Mouse (Mus musculus) MEL (cell line): ENCODE data around the gene Grap. TPM values are rescaled to one million over a fixed set of nuclear protein-coding genes. Genes with fewer than 3 reads are reported as not detected.

Experiments used
- DNase-seq: peaks from one replicate; pipeline ENCODE4 v3.0.0; 2011; ENCODE audit warnings: low read depth, low spot score
- H3K27ac ChIP-seq: 2 replicates; pipeline ENCODE4 v1.5.1; 2012; ENCODE audit warnings: low read depth, mild to moderate bottlenecking, control low read depth, low read length, moderate library complexity; ENCODE audit not compliant: control insufficient read depth
- H3K27me3 ChIP-seq, 2 experiments: fragments of 150-350 bp in 1 of 2; sonication (generic) in 1 of 2; 2 replicates each; pipeline ENCODE4 v1.6.1; 2012; ENCODE audit warnings: low read length in 2 of 2, mild to moderate bottlenecking in 2 of 2, improper control_type of control experiment in 1 of 2, moderate library complexity in 1 of 2; ENCODE audit not compliant: insufficient read depth in 2 of 2, control insufficient read depth in 1 of 2
- H3K36me3 ChIP-seq, 2 experiments: 2 replicates each; pipeline ENCODE4 v1.6.1; 2012 to 2014; ENCODE audit warnings: low read length in 2 of 2, improper control_type of control experiment in 1 of 2, inconsistent platforms in 1 of 2, mild to moderate bottlenecking in 1 of 2; ENCODE audit not compliant: insufficient read depth in 2 of 2, control insufficient read depth in 1 of 2
- H3K4me1 ChIP-seq, 2 experiments: fragments of 150-350 bp in 1 of 2; sonication (generic) in 1 of 2; 2 replicates each; pipeline ENCODE4 v1.6.1; 2012; ENCODE audit warnings: low read length in 2 of 2, improper control_type of control experiment in 1 of 2, mild to moderate bottlenecking in 1 of 2; ENCODE audit not compliant: insufficient read depth in 2 of 2, control insufficient read depth in 1 of 2
- H3K4me3 ChIP-seq, 2 experiments: fragments of 150-350 bp in 1 of 2; sonication (generic) in 1 of 2; 2 replicates each; pipeline ENCODE4 v1.5.1; 2012; ENCODE audit warnings: low read depth in 2 of 2, low read length in 2 of 2, mild to moderate bottlenecking in 2 of 2, moderate library complexity in 2 of 2, control low read depth in 1 of 2, improper control_type of control experiment in 1 of 2; ENCODE audit not compliant: control insufficient read depth in 1 of 2, insufficient read depth in 1 of 2
- H3K79me2 ChIP-seq: 2 replicates; pipeline ENCODE4 v1.6.1; 2012; ENCODE audit warnings: mild to moderate bottlenecking, low read length, moderate library complexity; ENCODE audit not compliant: control insufficient read depth, poor library complexity, insufficient read depth
- H3K9ac ChIP-seq: 2 replicates; pipeline ENCODE4 v1.6.1; 2012; ENCODE audit warnings: low read depth, mild to moderate bottlenecking, control low read depth, low read length, moderate library complexity; ENCODE audit not compliant: control insufficient read depth, poor library complexity, severe bottlenecking
- H3K9me3 ChIP-seq: fragments of 150-350 bp; sonication (generic); replicated peaks from 2 replicates; pipeline ENCODE4 v1.6.1; 2012; ENCODE audit warnings: mild to moderate bottlenecking, low read length, improper control_type of control experiment, moderate library complexity; ENCODE audit not compliant: insufficient read depth
- CHD1 ChIP-seq: IDR thresholded peaks from 2 replicates; pipeline ENCODE4 v1.6.1; 2012; ENCODE audit warnings: low read depth, mild to moderate bottlenecking, inconsistent platforms, low read length, improper control_type of control experiment
- CHD2 ChIP-seq: IDR thresholded peaks from 2 replicates; pipeline ENCODE4 v1.6.1; 2011; ENCODE audit warnings: low read length, improper control_type of control experiment
- EP300 ChIP-seq, 2 experiments: IDR thresholded peaks; 2 replicates each; pipeline ENCODE4 v1.6.1; 2011; ENCODE audit warnings: improper control_type of control experiment in 2 of 2, low read length in 2 of 2, low read depth in 1 of 2, mild to moderate bottlenecking in 1 of 2
- ETS1 ChIP-seq: IDR thresholded peaks from 2 replicates; pipeline ENCODE4 v1.6.1; 2012; ENCODE audit warnings: low read depth, mild to moderate bottlenecking, inconsistent platforms, low read length, improper control_type of control experiment, moderate library complexity
- GATA1 ChIP-seq: IDR thresholded peaks from 2 replicates; pipeline ENCODE4 v1.6.1; 2011; ENCODE audit warnings: low read depth, low read length, improper control_type of control experiment
- KAT2A ChIP-seq: conservative IDR thresholded peaks from 2 replicates; pipeline ENCODE4 v1.6.1; 2012; ENCODE audit warnings: low read depth, low read length, improper control_type of control experiment, inconsistent platforms
- MXI1 ChIP-seq: IDR thresholded peaks from 2 replicates; pipeline ENCODE4 v1.6.1; 2011; ENCODE audit warnings: mild to moderate bottlenecking, low read depth, low read length, improper control_type of control experiment
- RCOR1 ChIP-seq: IDR thresholded peaks from 2 replicates; pipeline ENCODE4 v1.6.1; 2012; ENCODE audit warnings: low read depth, mild to moderate bottlenecking, inconsistent platforms, low read length, improper control_type of control experiment
- SIN3A ChIP-seq: IDR thresholded peaks from 2 replicates; pipeline ENCODE4 v1.6.1; 2012; ENCODE audit warnings: low read length, improper control_type of control experiment, inconsistent platforms
- TAL1 ChIP-seq: IDR thresholded peaks from 2 replicates; pipeline ENCODE4 v1.6.1; 2012; ENCODE audit warnings: mild to moderate bottlenecking, inconsistent platforms, low read length, moderate library complexity, mixed read lengths
- TCF12 ChIP-seq: IDR thresholded peaks from 2 replicates; pipeline ENCODE4 v1.6.1; 2014; ENCODE audit warnings: low read depth, mild to moderate bottlenecking, inconsistent platforms, low read length, improper control_type of control experiment, moderate library complexity
- USF1 ChIP-seq: IDR thresholded peaks from 2 replicates; pipeline ENCODE4 v1.6.1; 2014; ENCODE audit warnings: low read depth, mild to moderate bottlenecking, inconsistent platforms, low read length, improper control_type of control experiment, moderate library complexity
- USF2 ChIP-seq, 2 experiments: IDR thresholded peaks; 2 replicates each; pipeline ENCODE4 v1.6.1; 2011 to 2012; ENCODE audit warnings: improper control_type of control experiment in 2 of 2, low read length in 2 of 2, borderline replicate concordance in 1 of 2, inconsistent platforms in 1 of 2, low read depth in 1 of 2, mild to moderate bottlenecking in 1 of 2; ENCODE audit not compliant: insufficient read depth in 1 of 2
- ZC3H11A ChIP-seq: IDR thresholded peaks from 2 replicates; pipeline ENCODE4 v1.6.1; 2012; ENCODE audit warnings: low read depth, mild to moderate bottlenecking, inconsistent platforms, low read length, improper control_type of control experiment
- ZKSCAN1 ChIP-seq: IDR thresholded peaks from 2 replicates; pipeline ENCODE4 v1.6.1; 2012; ENCODE audit warnings: low read depth, mild to moderate bottlenecking, inconsistent platforms, low read length, improper control_type of control experiment, moderate library complexity
- ZMIZ1 ChIP-seq: IDR thresholded peaks from 2 replicates; pipeline ENCODE4 v1.6.1; 2012; ENCODE audit warnings: low read depth, mild to moderate bottlenecking, inconsistent platforms, low read length, improper control_type of control experiment, moderate library complexity
- polyA plus RNA-seq, 2 experiments: library from polyadenylated mRNA; stranded (reverse) in 1 of 2; unstranded in 1 of 2; fragments of >175 nt in 1 of 2; fragments of >200 nt in 1 of 2; gene quantifications; 2 replicates each; pipeline versions ENCODE4 v1.2.1 to v1.2.4; 2012; ENCODE audit warnings: low replicate concordance in 2 of 2, low read depth in 1 of 2; ENCODE audit not compliant: insufficient read length in 2 of 2, insufficient read depth in 1 of 2, missing spikeins in 1 of 2
- total RNA-seq: library from RNA; depleted of rRNA; stranded (reverse); fragments of 300-350 nt; gene quantifications from 2 replicates; pipeline ENCODE4 v1.2.3, GENCODE M21; 2012

The Grap gene
- total and polyA plus RNA-seq, 3 experiments, result 1.8 to 2.3 TPM; not detected in 1

DNA sequence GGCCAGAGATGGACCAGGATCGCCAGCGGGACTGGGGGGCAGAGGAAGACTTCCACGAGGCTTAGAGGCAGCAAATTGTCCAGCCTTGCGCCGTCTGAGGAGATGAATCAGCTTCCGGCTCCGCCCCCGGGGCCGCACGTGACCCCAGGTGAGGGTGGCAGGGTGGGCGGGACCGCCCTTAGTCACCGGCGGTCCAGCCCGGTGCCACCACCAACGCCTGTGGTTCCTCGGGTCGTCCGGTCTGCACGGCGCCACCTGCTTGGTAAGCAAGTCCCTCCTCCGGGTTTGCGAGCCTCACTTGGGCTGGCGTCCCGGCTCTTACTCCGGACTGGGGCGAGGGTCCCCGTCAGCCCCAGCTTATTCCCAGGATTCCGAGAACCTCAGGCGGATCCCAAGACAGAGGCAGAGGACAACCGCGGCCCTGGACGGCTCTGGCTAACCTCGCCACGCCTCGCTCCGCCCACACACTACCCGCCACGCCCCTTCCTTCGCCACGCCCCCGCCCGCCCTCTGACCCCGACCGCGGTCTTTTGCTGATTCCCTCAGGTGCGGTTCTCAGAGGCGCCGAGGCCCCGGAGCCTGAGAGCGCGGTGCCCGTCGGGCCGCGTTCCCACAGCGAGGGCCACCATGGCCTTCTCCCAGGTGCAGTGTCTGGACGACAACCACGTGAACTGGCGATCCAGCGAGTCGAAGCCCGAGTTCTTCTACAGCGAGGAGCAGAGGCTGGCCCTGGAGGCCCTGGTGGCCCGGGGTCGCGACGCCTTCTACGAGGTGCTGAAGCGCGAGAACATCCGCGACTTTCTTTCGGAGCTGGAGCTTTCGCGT is 31.1 kb downstream of the Grap start, which contains the start of gene Fam83g (continued):
- TF ChIP-seq TCF12, result no peak
- TF ChIP-seq, all 39 proteins: peak for 14

DNA sequence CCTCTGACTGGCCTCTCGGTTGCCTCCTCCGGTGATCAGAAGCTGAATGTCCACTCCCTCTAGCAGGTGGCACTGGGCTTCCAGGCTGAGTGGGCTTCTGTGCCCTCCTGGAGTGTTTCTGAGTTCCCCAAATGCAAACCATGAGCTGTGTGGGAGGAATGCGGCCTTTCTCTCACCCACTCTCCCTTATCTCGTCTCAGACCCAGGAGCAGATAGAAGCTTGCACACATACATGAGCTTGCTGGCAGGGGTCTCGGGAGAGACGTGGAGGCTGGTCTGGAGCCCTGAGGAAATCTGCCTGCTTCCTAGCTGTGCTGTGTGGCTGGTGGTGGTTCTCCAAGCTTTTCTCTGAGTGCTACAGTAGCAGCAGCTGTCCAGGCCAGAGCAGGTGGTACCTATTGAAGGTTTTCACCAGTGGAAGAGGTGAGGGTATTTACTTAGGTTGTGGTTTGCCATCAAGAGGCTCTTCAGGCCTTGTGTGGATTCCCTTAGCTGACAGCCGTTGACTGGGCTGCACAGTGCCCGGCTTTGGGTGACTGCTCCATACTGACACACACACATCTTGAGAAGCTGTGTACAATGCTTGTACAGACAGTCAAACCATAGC is 32.2 kb downstream of the Grap start:
- peak; percentile 60 for DNase-seq
- H3K9ac ChIP-seq, result peak overlapping the region; percentile 85
- TF ChIP-seq SIN3A (peak; percentile 28; the same call in 1 of the 2 replicates), GATA1 (peak; percentile 68), EP300 (IDR thresholded peaks at IDR 0.05; ENCODE audit: low read depth in 1 of 2, low read length in 2 of 2) (peak; percentile 37 to 48; a peak in 1 of 4 replicates), MXI1 (0 out of 2 replicates have a peak, but pooled peaks have one; percentile 7), CHD1 (no peak), RCOR1 (no peak)
- no peaks in the 10 kb centered on the region for H3K9me3 ChIP-seq
- peaks cover 7% of the 10 kb centered on the region for H3K79me2 ChIP-seq
- no peak overlapping the region for H3K27ac ChIP-seq
- H3K36me3 ChIP-seq, result peaks cover 0 to 8% of the 10 kb centered on the region in 2 experiments; a peak in 2 of 4 replicates
- no peaks in the 10 kb centered on the region for H3K27me3 ChIP-seq
- peaks cover 5 to 28% of the 10 kb centered on the region in 2 experiments; a peak in 3 of 4 replicates for H3K4me1 ChIP-seq
- peak overlapping the region; percentile 85 to 95 for H3K4me3 ChIP-seq

DNA sequence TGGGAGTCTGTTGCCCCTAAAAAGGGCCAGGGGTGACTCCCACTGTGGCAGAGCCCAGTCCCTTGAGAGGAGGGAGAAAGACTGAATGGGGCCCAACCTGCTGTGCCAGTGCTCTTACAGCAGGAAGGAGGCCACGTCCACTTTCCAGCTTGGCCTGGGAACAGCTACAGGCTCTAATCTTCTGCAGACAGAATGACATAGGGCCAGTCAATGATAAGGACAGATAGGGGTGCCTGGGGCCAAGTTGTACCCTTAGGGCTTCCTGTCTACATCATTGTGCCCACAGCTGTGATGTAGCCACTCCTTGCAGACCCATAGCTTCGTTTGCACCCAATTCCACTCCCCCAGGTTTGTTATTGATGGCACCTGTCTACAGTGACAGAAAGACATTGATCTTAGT is 33.1 kb downstream of the Grap start:
- Histone ChIP-seq H3K9ac (no peak overlapping the region), H3K27ac (no peak overlapping the region), H3K36me3 (peaks cover 0 to 8% of the 10 kb centered on the region in 2 experiments; a peak in 2 of 4 replicates), H3K4me3 (no peak overlapping the region), H3K79me2 (peaks cover 7% of the 10 kb centered on the region), H3K27me3 (no peaks in the 10 kb centered on the region), H3K9me3 (no peaks in the 10 kb centered on the region), H3K4me1 (peaks cover 5 to 28% of the 10 kb centered on the region in 2 experiments; a peak in 3 of 4 replicates)
- no peak for TF ChIP-seq USF1
- no peak for TF ChIP-seq ZMIZ1
- no peak for TF ChIP-seq USF2 (IDR thresholded peaks at IDR 0.05; ENCODE audit: borderline replicate concordance in 1 of 2, insufficient read depth in 1 of 2, low read depth in 1 of 2, low read length in 2 of 2)
- peak; percentile 70 for TF ChIP-seq GATA1
- no peak for TF ChIP-seq KAT2A
- peak; percentile 44 for TF ChIP-seq TAL1
- peak; percentile 70; the same call in 1 of the 2 replicates for TF ChIP-seq ETS1
- TF ChIP-seq ZKSCAN1, result no peak
- peak; percentile 80 to 81 for TF ChIP-seq EP300 (IDR thresholded peaks at IDR 0.05; ENCODE audit: low read depth in 1 of 2, low read length in 2 of 2)
- TF ChIP-seq TCF12, result peak; percentile 84
- no peak for TF ChIP-seq CHD2
- TF ChIP-seq ZC3H11A, result no peak
- peak; percentile 48 for DNase-seq
